Mouse (Mus musculus): Measurements from ENCODE around the gene Tbc1d25.

GRCm38 (mm10) chrX:8182871-8183540, 7.0 kb upstream of the Tbc1d25 start:
- TF ChIP-seq CTCF (IDR thresholded peaks at IDR 0.05; ENCODE audit: control insufficient read depth, insufficient read depth, insufficient read length): no peak
- no peak for TF ChIP-seq USF1 (IDR thresholded peaks at IDR 0.05; ENCODE audit: low read depth)
- TF ChIP-seq MAX (IDR thresholded peaks at IDR 0.05): no peak

Measured in C2C12 (cell line).